Comparison of ENCODE assay signal across 9 mouse cellular contexts in genomic region chr13:23425505-23425904, GRCm38 (mm10). TPM values are rescaled to one million over a fixed set of nuclear protein-coding genes. Genes with fewer than 3 reads are reported as not detected.
DNase-seq lines count a peak whose midpoint lies in the region; ATAC-seq and TF ChIP-seq lines count a peak whose summit lies in the region.
"Had no signal": no experiment of that assay in that cellular context is flagged by ENCODE, and none has a peak within 500 bp of the region (broad histone marks: within the 10 kb centered on the region; RNA-seq: fewer than 3 reads in every experiment).

No protein-coding gene starts in this region.

- H3K9ac ChIP-seq in heart, embryonic 15.5 days = no peak overlapping the region
- no peak overlapping the region for H3K9ac ChIP-seq in stomach, postnatal 0 days (ENCODE audit: low read length)

- H3K4me3 ChIP-seq in G1E (ENCODE audit: low read depth, low read length) = peak overlapping the region; percentile 68; the same call in 1 of the 2 replicates
- peak overlapping the region; percentile 96; the same call in 1 of the 2 replicates for H3K4me3 ChIP-seq in heart, embryonic 15.5 days
- no peak overlapping the region for H3K4me3 ChIP-seq in stomach, postnatal 0 days (ENCODE audit: low read depth, low read length)

- peaks cover 59% of the 10 kb centered on the region for H3K4me1 ChIP-seq in G1E (ENCODE audit: insufficient read depth, low read depth, low read length)
- peaks cover 30% of the 10 kb centered on the region for H3K4me1 ChIP-seq in heart, embryonic 15.5 days (replicated peaks)
- no peaks in the 10 kb centered on the region for H3K4me1 ChIP-seq in stomach, postnatal 0 days (replicated peaks; ENCODE audit: control insufficient read depth, insufficient read depth)

- peak; percentile 73 to 95 for DNase-seq in adrenal gland, adult (ENCODE audit: inconsistent age in 2 of 2, low spot score in 1 of 2)
- no peak for DNase-seq in adrenal gland, postnatal 4 days (ENCODE audit: low spot score in 2 of 2)
- no peak for DNase-seq in G1E (ENCODE audit: low spot score)
- DNase-seq in cerebellum, postnatal 25 days = peak; percentile 63 to 81
- peak; percentile 44 to 87 for DNase-seq in layer of hippocampus, adult 18-20 months (ENCODE audit: low spot score in 2 of 2)
- DNase-seq in lung, postnatal 36 days = peak; percentile 78
- DNase-seq in stomach, postnatal 0 days (ENCODE audit: low spot score) = peak; percentile 43

- peaks cover 23% of the 10 kb centered on the region for H3K36me3 ChIP-seq in G1E (replicated peaks)
- peaks cover 18% of the 10 kb centered on the region; the same call in 1 of the 2 replicates for H3K36me3 ChIP-seq in heart, embryonic 15.5 days
- peaks cover 11% of the 10 kb centered on the region for H3K36me3 ChIP-seq in stomach, postnatal 0 days (ENCODE audit: control insufficient read depth, insufficient read depth, low read length)

- H3K4me2 ChIP-seq in heart, embryonic 15.5 days = peak overlapping the region; percentile 81
- no peak overlapping the region for H3K4me2 ChIP-seq in stomach, postnatal 0 days (replicated peaks; ENCODE audit: low read depth)

- H3K27me3 ChIP-seq in G1E (ENCODE audit: insufficient read depth, low read length) = no peaks in the 10 kb centered on the region
- no peaks in the 10 kb centered on the region for H3K27me3 ChIP-seq in heart, embryonic 15.5 days
- no peaks in the 10 kb centered on the region for H3K27me3 ChIP-seq in stomach, postnatal 0 days (ENCODE audit: control insufficient read depth, insufficient read depth, low read length)
- H3K27me3 ChIP-seq: Patski had no signal

- no peak for TF ChIP-seq CTCF in G1E (IDR thresholded peaks at IDR 0.05; ENCODE audit: low read depth, low read length)
- TF ChIP-seq CTCF in stomach, postnatal 0 days (IDR thresholded peaks at IDR 0.05; ENCODE audit: low read depth) = no peak

- TF ChIP-seq EP300 in stomach, postnatal 0 days (optimal IDR thresholded peaks at IDR 0.05) = no peak

- ATAC-seq in G1E (ENCODE audit: extremely low read depth, insufficient number of reproducible peaks, low FRiP score, poor library complexity, severe bottlenecking) = no peak
- ATAC-seq in heart, embryonic 15.5 days (replicated peaks; ENCODE audit: insufficient number of reproducible peaks, insufficient read depth, low FRiP score, low read depth) = no peak
- no peak for ATAC-seq in stomach, postnatal 0 days (ENCODE audit: low FRiP score, low TSS enrichment)
- ATAC-seq: Patski had no signal

- no peaks in the 10 kb centered on the region for H3K9me3 ChIP-seq in G1E (replicated peaks)
- H3K9me3 ChIP-seq in heart, embryonic 15.5 days (replicated peaks) = no peaks in the 10 kb centered on the region
- H3K9me3 ChIP-seq in stomach, postnatal 0 days (ENCODE audit: control insufficient read depth, low read length) = no peaks in the 10 kb centered on the region

- no peak overlapping the region for H3K27ac ChIP-seq in heart, embryonic 15.5 days
- no peak overlapping the region for H3K27ac ChIP-seq in stomach, postnatal 0 days (replicated peaks)

- 6% methylated on average over 9 of the region's 9 CpGs for WGBS in heart, embryonic 15.5 days
- WGBS in stomach, postnatal 0 days = 6% methylated on average over 9 of the region's 9 CpGs

RNA-seq across cellular contexts. Expression of gene Abt1, which starts 1.8 kb away (rescaled TPM):
- 1 to 10 TPM; 7.9 to 8.9 TPM for total RNA-seq in adrenal gland, postnatal 4 days (2021)
- total RNA-seq in G1E (2014; fragmentation: Nextera tagmentation) (3.7 and 4.0 TPM in 2 replicates), G1E (2017) (9.5 and 11.4 TPM in 2 replicates)
- 6.5 and 6.9 TPM in 2 replicates for polyA plus RNA-seq in G1E (2012)
- 8.1 and 8.2 TPM in 2 replicates for polyA plus RNA-seq in heart, embryonic 15.5 days (2015; fragmentation: Nextera tagmentation; extraction: Ambion mirVana)
- total RNA-seq in layer of hippocampus, adult 18-20 months (2021) = 1 to 10 TPM; 8.8 to 9.5 TPM
- polyA plus RNA-seq in stomach, postnatal 0 days (2015; fragmentation: Nextera tagmentation; extraction: Ambion mirVana) = 7.1 and 7.4 TPM in 2 replicates

RNA-seq across cellular contexts. Expression of gene Btn1a1, which starts 40.2 kb away (rescaled TPM):
- under 1 TPM; 0.20 to 0.87 TPM for total RNA-seq in adrenal gland, postnatal 4 days (2021)
- total RNA-seq in G1E (2014; fragmentation: Nextera tagmentation) (18.3 and 31.6 TPM in 2 replicates), G1E (2017) (0.82 and 1.5 TPM in 2 replicates)
- polyA plus RNA-seq in G1E (2012) = 0.75 and 0.80 TPM in 2 replicates
- polyA plus RNA-seq in heart, embryonic 15.5 days (2015; fragmentation: Nextera tagmentation; extraction: Ambion mirVana) = 0.85 and 1.4 TPM in 2 replicates
- total RNA-seq in layer of hippocampus, adult 18-20 months (2021) = not detected
- polyA plus RNA-seq in stomach, postnatal 0 days (2015; fragmentation: Nextera tagmentation; extraction: Ambion mirVana) = 0.05 TPM in 1 of 2 replicates, not detected in the other

RNA-seq across cellular contexts. Expression of gene Zfp322a, which starts 56.5 kb away (rescaled TPM):
- 10 to 100 TPM; 22.9 to 23.5 TPM for total RNA-seq in adrenal gland, postnatal 4 days (2021)
- total RNA-seq in G1E (2014; fragmentation: Nextera tagmentation) (51.4 and 53.7 TPM in 2 replicates), G1E (2017) (83.0 and 110 TPM in 2 replicates)
- 1.2 and 1.4 TPM in 2 replicates for polyA plus RNA-seq in G1E (2012)
- 33.4 and 39.1 TPM in 2 replicates for polyA plus RNA-seq in heart, embryonic 15.5 days (2015; fragmentation: Nextera tagmentation; extraction: Ambion mirVana)
- 10 to 100 TPM; 30.8 to 31.6 TPM for total RNA-seq in layer of hippocampus, adult 18-20 months (2021)
- polyA plus RNA-seq in stomach, postnatal 0 days (2015; fragmentation: Nextera tagmentation; extraction: Ambion mirVana) = 18.1 and 18.9 TPM in 2 replicates

Comparison
In these comparisons a context has a peak if more than half of its experiments do, and no peak if none do; other contexts are left out.
1. DNase-seq: peak in adrenal gland, adult (2 of 2), cerebellum, postnatal 25 days (2 of 2), layer of hippocampus, adult 18-20 months (2 of 2), lung, postnatal 36 days (single experiment) and stomach, postnatal 0 days (single experiment); none in adrenal gland, postnatal 4 days (0 of 2) and G1E (single experiment).